Mouse (Mus musculus) CH12.LX (cell line): ENCODE measurements around the gene Tmem168. TPM values are rescaled to one million over a fixed set of nuclear protein-coding genes. Genes with fewer than 3 reads are reported as not detected.

Source experiments
- DNase-seq: peaks from one replicate; pipeline ENCODE4 v3.0.0-alpha.2; 2013; ENCODE audit errors: extremely low read depth
- H3K27ac ChIP-seq: 2 replicates; pipeline ENCODE4 v1.5.1; 2012; ENCODE audit warnings: low read depth, mild to moderate bottlenecking, control low read depth, moderate library complexity; ENCODE audit not compliant: insufficient read depth
- H3K27me3 ChIP-seq: replicated peaks from 2 replicates; pipeline ENCODE3; 2012; ENCODE audit warnings: inconsistent platforms
- H3K36me3 ChIP-seq, 2 experiments: replicated peaks in 1 of 2; 2 replicates each; pipeline versions ENCODE3 to v1.6.1; 2012; ENCODE audit warnings: inconsistent platforms in 1 of 2, low read length in 1 of 2, mild to moderate bottlenecking in 1 of 2, mixed read lengths in 1 of 2, moderate library complexity in 1 of 2; ENCODE audit not compliant: control insufficient read depth in 1 of 2, insufficient read depth in 1 of 2
- H3K4me1 ChIP-seq, 2 experiments: 2 replicates each; pipeline ENCODE4 v1.6.1; 2012; ENCODE audit warnings: inconsistent platforms in 1 of 2, moderate library complexity in 1 of 2; ENCODE audit not compliant: insufficient read depth in 2 of 2, control insufficient read depth in 1 of 2
- H3K4me2 ChIP-seq: 2 replicates; pipeline ENCODE4 v1.6.1; 2012; ENCODE audit warnings: low read depth, mild to moderate bottlenecking, control low read depth; ENCODE audit not compliant: poor library complexity, insufficient read depth, severe bottlenecking
- H3K4me3 ChIP-seq, 3 experiments: fragments of 150-350 bp in 1 of 3; sonication (generic) in 1 of 3; replicated peaks in 1 of 3; 2 replicates each; pipeline versions ENCODE3 to v1.5.1; 2011 to 2012; ENCODE audit warnings: low read depth in 2 of 3, low read length in 2 of 3, mild to moderate bottlenecking in 2 of 3, moderate library complexity in 2 of 3, control low read depth in 1 of 3, improper control_type of control experiment in 1 of 3, inconsistent platforms in 1 of 3, mixed read lengths in 1 of 3; ENCODE audit not compliant: poor library complexity in 1 of 3
- H3K79me2 ChIP-seq: replicated peaks from 2 replicates; pipeline ENCODE4 v1.6.1; 2012; ENCODE audit warnings: mild to moderate bottlenecking, moderate library complexity; ENCODE audit not compliant: control insufficient read depth, poor library complexity, insufficient read depth, severe bottlenecking; ENCODE audit errors: extremely low read depth
- H3K9ac ChIP-seq: 2 replicates; pipeline ENCODE4 v1.6.1; 2012; ENCODE audit warnings: low read depth, mild to moderate bottlenecking, control low read depth, moderate library complexity; ENCODE audit not compliant: insufficient read depth
- H3K9me3 ChIP-seq: replicated peaks from 2 replicates; pipeline ENCODE3; 2012; ENCODE audit warnings: low read length, inconsistent platforms, mixed read lengths
- BHLHE40 ChIP-seq: IDR thresholded peaks from 2 replicates; pipeline ENCODE4 v1.6.1; 2011; ENCODE audit warnings: mild to moderate bottlenecking, low read depth, low read length, improper control_type of control experiment
- CTCF ChIP-seq, 2 experiments: IDR thresholded peaks in 1 of 2; conservative IDR thresholded peaks in 1 of 2; 2 replicates each; pipeline ENCODE4 v1.5.1; 2011 to 2012; ENCODE audit warnings: low read depth in 2 of 2, low read length in 2 of 2, improper control_type of control experiment in 1 of 2, inconsistent platforms in 1 of 2, mild to moderate bottlenecking in 1 of 2, moderate library complexity in 1 of 2
- E2F4 ChIP-seq: IDR thresholded peaks from 2 replicates; pipeline ENCODE4 v1.6.1; 2011; ENCODE audit warnings: low read depth, low read length, improper control_type of control experiment; ENCODE audit not compliant: insufficient replicate concordance
- ELF1 ChIP-seq: IDR thresholded peaks from 2 replicates; pipeline ENCODE4 v1.6.1; 2014; ENCODE audit warnings: low read depth, mild to moderate bottlenecking, inconsistent platforms, low read length, improper control_type of control experiment
- EP300 ChIP-seq: IDR thresholded peaks from 2 replicates; pipeline ENCODE4 v1.6.1; 2011; ENCODE audit warnings: low read length, improper control_type of control experiment
- ETS1 ChIP-seq: conservative IDR thresholded peaks from 2 replicates; pipeline ENCODE4 v1.6.1; 2012; ENCODE audit warnings: low read depth, mild to moderate bottlenecking, inconsistent platforms, low read length, improper control_type of control experiment, moderate library complexity
- GABPA ChIP-seq: IDR thresholded peaks from 2 replicates; pipeline ENCODE4 v1.6.1; 2012; ENCODE audit warnings: low read depth, low read length, improper control_type of control experiment, inconsistent platforms; ENCODE audit not compliant: insufficient replicate concordance
- HCFC1 ChIP-seq: IDR thresholded peaks from 2 replicates; pipeline ENCODE4 v1.6.1; 2012; ENCODE audit warnings: low read depth, mild to moderate bottlenecking, inconsistent platforms, low read length, improper control_type of control experiment
- IRF4 ChIP-seq: IDR thresholded peaks from 2 replicates; pipeline ENCODE4 v1.6.1; 2014; ENCODE audit warnings: low read depth, mild to moderate bottlenecking, inconsistent platforms, low read length, improper control_type of control experiment
- JUN ChIP-seq: IDR thresholded peaks from 2 replicates; pipeline ENCODE4 v1.6.1; 2011; ENCODE audit warnings: low read depth, mild to moderate bottlenecking, low read length, improper control_type of control experiment, moderate library complexity; ENCODE audit not compliant: insufficient read depth
- JUND ChIP-seq: conservative IDR thresholded peaks from 2 replicates; pipeline ENCODE4 v1.6.1; 2011; ENCODE audit warnings: low read depth, low read length, improper control_type of control experiment
- KAT2A ChIP-seq: IDR thresholded peaks from 2 replicates; pipeline ENCODE4 v1.6.1; 2012; ENCODE audit warnings: low read length, improper control_type of control experiment, inconsistent platforms; ENCODE audit not compliant: insufficient replicate concordance
- MAFK ChIP-seq: IDR thresholded peaks from 2 replicates; pipeline ENCODE4 v1.6.1; 2011; ENCODE audit warnings: low read length, improper control_type of control experiment; ENCODE audit not compliant: insufficient replicate concordance
- MAX ChIP-seq: IDR thresholded peaks from 2 replicates; pipeline ENCODE4 v1.6.1; 2011; ENCODE audit warnings: low read length, improper control_type of control experiment
- MXI1 ChIP-seq: IDR thresholded peaks from 2 replicates; pipeline ENCODE4 v1.6.1; 2011; ENCODE audit warnings: mild to moderate bottlenecking, low read depth, low read length, improper control_type of control experiment
- MYC ChIP-seq: IDR thresholded peaks from 2 replicates; pipeline ENCODE4 v1.6.1; 2011; ENCODE audit warnings: low read depth, mild to moderate bottlenecking, improper control_type of control experiment, low read length
- NELFE ChIP-seq: IDR thresholded peaks from 2 replicates; pipeline ENCODE4 v1.6.1; 2011; ENCODE audit warnings: low read depth, low read length, improper control_type of control experiment
- NRF1 ChIP-seq: IDR thresholded peaks from 2 replicates; pipeline ENCODE4 v1.6.1; 2014; ENCODE audit warnings: low read depth, mild to moderate bottlenecking, inconsistent platforms, low read length, improper control_type of control experiment, moderate library complexity
- POLR2A ChIP-seq: IDR thresholded peaks from 2 replicates; pipeline ENCODE4 v1.6.1; 2011; ENCODE audit warnings: low read depth, mild to moderate bottlenecking, improper control_type of control experiment, low read length
- POLR2AphosphoS2 ChIP-seq: IDR thresholded peaks from 2 replicates; pipeline ENCODE4 v1.6.1; 2011; ENCODE audit warnings: low read depth, low read length, improper control_type of control experiment
- RAD21 ChIP-seq: IDR thresholded peaks from 2 replicates; pipeline ENCODE4 v1.6.1; 2011; ENCODE audit warnings: low read depth, mild to moderate bottlenecking, low read length, improper control_type of control experiment, moderate library complexity
- RCOR1 ChIP-seq: conservative IDR thresholded peaks from 2 replicates; pipeline ENCODE4 v1.6.1; 2012; ENCODE audit warnings: low read depth, mild to moderate bottlenecking, inconsistent platforms, low read length, improper control_type of control experiment
- TBP ChIP-seq: conservative IDR thresholded peaks from 2 replicates; pipeline ENCODE4 v1.6.1; 2011; ENCODE audit warnings: low read depth, low read length, improper control_type of control experiment
- TCF12 ChIP-seq: IDR thresholded peaks from 2 replicates; pipeline ENCODE4 v1.6.1; 2014; ENCODE audit warnings: low read depth, mild to moderate bottlenecking, inconsistent platforms, low read length, improper control_type of control experiment
- UBTF ChIP-seq: IDR thresholded peaks from 2 replicates; pipeline ENCODE4 v1.6.1; 2012; ENCODE audit warnings: low read depth, mild to moderate bottlenecking, inconsistent platforms, low read length, improper control_type of control experiment, moderate library complexity
- USF1 ChIP-seq: IDR thresholded peaks from 2 replicates; pipeline ENCODE4 v1.6.1; 2014; ENCODE audit warnings: low read depth, mild to moderate bottlenecking, inconsistent platforms, low read length, improper control_type of control experiment
- USF2 ChIP-seq: conservative IDR thresholded peaks from 2 replicates; pipeline ENCODE4 v1.6.1; 2011; ENCODE audit warnings: low read depth, low read length, improper control_type of control experiment
- ZC3H11A ChIP-seq: IDR thresholded peaks from 2 replicates; pipeline ENCODE4 v1.6.1; 2012; ENCODE audit warnings: low read depth, mild to moderate bottlenecking, inconsistent platforms, low read length, improper control_type of control experiment
- ZKSCAN1 ChIP-seq: IDR thresholded peaks from 2 replicates; pipeline ENCODE4 v1.6.1; 2012; ENCODE audit warnings: low read depth, inconsistent platforms, low read length, improper control_type of control experiment, borderline replicate concordance
- ZMIZ1 ChIP-seq: IDR thresholded peaks from 2 replicates; pipeline ENCODE4 v1.6.1; 2012; ENCODE audit warnings: low read depth, mild to moderate bottlenecking, inconsistent platforms, low read length, improper control_type of control experiment
- dilution Hi-C: fragments of 300-500 bp; cut with MboI; formaldehyde crosslinking; loops from 2 replicates; pipeline ENCODE4 v1.14.3; 2020; ENCODE audit warnings: low sequenced_read_pairs; ENCODE audit not compliant: extremely low pct_unique_long_range_greater_than_20kb, extremely low pct_ligation_motif_present
- in situ Hi-C: fragments of 300-500 bp; cut with MboI; formaldehyde crosslinking; loops from 3 replicates; pipeline ENCODE4 v1.14.3; 2019; ENCODE audit warnings: low sequenced_read_pairs, low pct_ligation_motif_present, low pct_unique_long_range_greater_than_20kb, mixed read lengths
- polyA plus RNA-seq: library from polyadenylated mRNA; unstranded; fragments of >175 nt; gene quantifications from 2 replicates; pipeline ENCODE4 v1.2.1, GENCODE M21; 2012; ENCODE audit warnings: low read depth; ENCODE audit not compliant: insufficient read length
- total RNA-seq, 2 experiments: library from RNA; depleted of rRNA; stranded (reverse); fragments of 300-350 nt in 1 of 2; fragments of >200 nt in 1 of 2; gene quantifications; 2 replicates each; pipeline ENCODE4 v1.2.3; 2012 to 2014

Gene Tmem168
- total and polyA plus RNA-seq, 3 experiments: 30.0 to 57.4 (median 35.5) TPM

- peak; percentile 86 for TF ChIP-seq EP300
- peak; percentile 65 for TF ChIP-seq IRF4
- TF ChIP-seq JUN: 0 out of 2 replicates have a peak, but pooled peaks have one; percentile 10
- TF ChIP-seq KAT2A: no peak
- no peak for TF ChIP-seq ZMIZ1
- peak; percentile 33; the same call in 1 of the 2 replicates for TF ChIP-seq MYC
- 0 out of 2 replicates have a peak, but pooled peaks have one; percentile 42 for TF ChIP-seq JUND
- no peak for TF ChIP-seq USF1
- TF ChIP-seq TCF12: no peak
- no peak for TF ChIP-seq UBTF
These were observed 3.0 kb upstream of the Tmem168 start for GRCm38 (mm10) chr6:13610869-13611268.

GRCm38 (mm10) chr6:13609353-13610140 lies 1.6 kb upstream of the Tmem168 start:
- Histone ChIP-seq H3K4me1 (peaks cover 5 to 53% of the 10 kb centered on the region in 2 experiments), H3K9me3 (no peaks in the 10 kb centered on the region), H3K79me2 (peaks cover 24% of the 10 kb centered on the region), H3K9ac (peak overlapping the region; percentile 65), H3K4me2 (peak overlapping the region; percentile 97), H3K27me3 (no peaks in the 10 kb centered on the region), H3K27ac (peak overlapping the region; percentile 95), H3K4me3 (no peak overlapping the region), H3K36me3 (no peaks in the 10 kb centered on the region)
- dilution Hi-C loops (no loop called here), in situ Hi-C loops (no loop called here)
- peak; percentile 55 for DNase-seq
- no peak for TF ChIP-seq RCOR1
- peak; percentile 32 for TF ChIP-seq BHLHE40
- TF ChIP-seq IRF4: peak; percentile 86
- no peak for TF ChIP-seq GABPA
- no peak for TF ChIP-seq NELFE
- TF ChIP-seq CTCF (conservative IDR thresholded peaks at IDR 0.05 in 1 of 2, IDR thresholded peaks at IDR 0.05 in 1 of 2; ENCODE audit: low read depth in 2 of 2, low read length in 2 of 2): no peak
- peak; percentile 53; the same call in 1 of the 2 replicates for TF ChIP-seq MYC
- TF ChIP-seq USF1: 0 out of 2 replicates have a peak, but pooled peaks have one; percentile 7
- no peak for TF ChIP-seq TBP
- no peak for TF ChIP-seq ELF1
- no peak for TF ChIP-seq ZMIZ1
- TF ChIP-seq ETS1: no peak
- peak; percentile 67; the same call in 1 of the 2 replicates for TF ChIP-seq MXI1
- peak; percentile 11; the same call in 1 of the 2 replicates for TF ChIP-seq MAX
- no peak for TF ChIP-seq MAFK
- TF ChIP-seq HCFC1: no peak
- TF ChIP-seq TCF12: 0 out of 2 replicates have a peak, but pooled peaks have one; percentile 22
- TF ChIP-seq ZKSCAN1: no peak
- no peak for TF ChIP-seq KAT2A
- no peak for TF ChIP-seq NRF1
- no peak for TF ChIP-seq E2F4
- TF ChIP-seq ZC3H11A: no peak
- no peak for TF ChIP-seq USF2
- no peak for TF ChIP-seq POLR2A
- TF ChIP-seq RAD21: no peak
- no peak for TF ChIP-seq UBTF
- TF ChIP-seq POLR2AphosphoS2: no peak

More at GRCm38 (mm10) chr6:13610869-13611268, 3.0 kb upstream of the Tmem168 start:
- H3K4me3 ChIP-seq: no peak overlapping the region
- no peak overlapping the region; the same call in 1 of the 2 replicates for H3K9ac ChIP-seq
- H3K9me3 ChIP-seq: no peaks in the 10 kb centered on the region
- peak; percentile 69 for DNase-seq
- H3K27ac ChIP-seq: peak overlapping the region; percentile 87
- dilution Hi-C loops (no loop called here), in situ Hi-C loops (no loop called here)
- H3K36me3 ChIP-seq: no peaks in the 10 kb centered on the region
- H3K79me2 ChIP-seq: peaks cover 16% of the 10 kb centered on the region
- peaks cover 5 to 41% of the 10 kb centered on the region in 2 experiments for H3K4me1 ChIP-seq
- peak overlapping the region; percentile 66 for H3K4me2 ChIP-seq
- H3K27me3 ChIP-seq: no peaks in the 10 kb centered on the region
